Mouse (Mus musculus) forebrain, embryonic 12.5 days (tissue): ENCODE data around the gene Lpo. TPM values are rescaled to one million over a fixed set of nuclear protein-coding genes. Genes with fewer than 3 reads are reported as not detected.

ENCODE experiments used
- ATAC-seq: fragments of 200-750 bp; cut with Nextera tagmentation; 2 replicates; pipeline ENCODE4 v1.8.0; 2017; ENCODE audit warnings: moderate TSS enrichment; ENCODE audit not compliant: low FRiP score
- H3K27ac ChIP-seq: fragments of 300-500 bp; sonication (generic); 2 replicates; pipeline ENCODE4 v1.5.1; 2016; ENCODE audit warnings: mild to moderate bottlenecking
- H3K27me3 ChIP-seq: fragments of 300-500 bp; sonication (generic); 2 replicates; pipeline ENCODE4 v1.6.1; 2016; ENCODE audit warnings: mild to moderate bottlenecking
- H3K36me3 ChIP-seq: fragments of 300-500 bp; sonication (generic); replicated peaks from 2 replicates; pipeline ENCODE4 v1.6.1; 2016; ENCODE audit warnings: mild to moderate bottlenecking
- H3K4me1 ChIP-seq: fragments of 300-500 bp; sonication (generic); 2 replicates; pipeline ENCODE4 v1.6.1; 2016
- H3K4me2 ChIP-seq: fragments of 300-500 bp; sonication (generic); 2 replicates; pipeline ENCODE4 v1.6.1; 2016; ENCODE audit warnings: mild to moderate bottlenecking, moderate library complexity
- H3K4me3 ChIP-seq: fragments of 300-500 bp; sonication (generic); replicated peaks from 2 replicates; pipeline ENCODE4 v1.5.1; 2016; ENCODE audit warnings: mild to moderate bottlenecking
- H3K9ac ChIP-seq: fragments of 300-500 bp; sonication (generic); 2 replicates; pipeline ENCODE4 v1.6.1; 2016; ENCODE audit warnings: mild to moderate bottlenecking
- H3K9me3 ChIP-seq: fragments of 300-500 bp; sonication (generic); 2 replicates; pipeline ENCODE4 v1.6.1; 2016
- WGBS: fragments of 180-500 bp; shearing (Covaris S2); methylation state at CpG from one replicate; pipeline ENCODE4 v1.1.7; 2016; 5-methylcytosine and 5-hydroxymethylcytosine counted together
- polyA plus RNA-seq: library from polyadenylated mRNA; unstranded; fragments of >200 nt; fragmentation: Nextera tagmentation; extraction: Ambion mirVana; gene quantifications from 2 replicates; pipeline ENCODE4 v1.2.1, GENCODE M21; 2016

Lpo gene
- polyA plus RNA-seq, 1 experiment from 2014 or later: 0.33 TPM

GRCm38 (mm10) chr11:87801711-87802275 is 26.3 kb downstream of the Lpo start:
- ATAC-seq: no peak
- H3K4me1 ChIP-seq: no peaks in the 10 kb centered on the region
- no peak overlapping the region for H3K4me2 ChIP-seq
- no peak overlapping the region for H3K4me3 ChIP-seq
- no peaks in the 10 kb centered on the region for H3K9me3 ChIP-seq
- WGBS: 85% methylated on average over 22 of the region's 22 CpGs
- no peak overlapping the region for H3K9ac ChIP-seq
- H3K36me3 ChIP-seq: no peaks in the 10 kb centered on the region
- peaks cover 2% of the 10 kb centered on the region; the same call in 1 of the 2 replicates for H3K27me3 ChIP-seq
- no peak overlapping the region for H3K27ac ChIP-seq

- 70% methylated on average over 3 of the region's 3 CpGs for WGBS
- no peak for ATAC-seq
Observed at GRCm38 (mm10) chr11:87793460-87793859, 34.6 kb downstream of the Lpo start, which contains the start of gene Mpo. Mpo (plus strand) TSS chr11:87793581.

GRCm38 (mm10) chr11:87790088-87790487 is 38.0 kb downstream of the Lpo start:
- 90% methylated on average over 6 of the region's 6 CpGs for WGBS

More at GRCm38 (mm10) chr11:87793460-87793859, 34.6 kb downstream of the Lpo start, which contains the start of gene Mpo:
- Histone ChIP-seq H3K4me1 (no peaks in the 10 kb centered on the region), H3K4me2 (no peak within 1 kb of the TSS), H3K27ac (no peak within 1 kb of the TSS), H3K9me3 (no peaks in the 10 kb centered on the region), H3K36me3 (no peaks in the 10 kb centered on the region), H3K9ac (no peak within 1 kb of the TSS), H3K27me3 (peaks cover 3% of the 10 kb centered on the region; the same call in 1 of the 2 replicates), H3K4me3 (no peak within 1 kb of the TSS)

GRCm38 (mm10) chr11:87780130-87780529 is 48.0 kb downstream of the Lpo start:
- H3K4me1 ChIP-seq: peaks cover 19% of the 10 kb centered on the region
- H3K27ac ChIP-seq: no peak overlapping the region
- H3K4me2 ChIP-seq: no peak overlapping the region
- H3K36me3 ChIP-seq: peaks cover 30% of the 10 kb centered on the region
- ATAC-seq: no peak
- no peaks in the 10 kb centered on the region for H3K9me3 ChIP-seq
- H3K9ac ChIP-seq: no peak overlapping the region
- peaks cover 9% of the 10 kb centered on the region; the same call in 1 of the 2 replicates for H3K27me3 ChIP-seq
- 85% methylated on average over 8 of the region's 8 CpGs for WGBS
- no peak overlapping the region for H3K4me3 ChIP-seq

More at GRCm38 (mm10) chr11:87790088-87790487, 38.0 kb downstream of the Lpo start:
- Histone ChIP-seq H3K9ac (no peak overlapping the region), H3K27ac (no peak overlapping the region), H3K9me3 (no peaks in the 10 kb centered on the region), H3K36me3 (0 out of 2 replicates have a peak, but pooled peaks cover under 1% of the 10 kb centered on the region), H3K4me2 (no peak overlapping the region), H3K4me3 (no peak overlapping the region), H3K27me3 (peaks cover 3% of the 10 kb centered on the region; the same call in 1 of the 2 replicates), H3K4me1 (no peaks in the 10 kb centered on the region)
- no peak for ATAC-seq

- Histone ChIP-seq H3K27me3 (peaks cover 9% of the 10 kb centered on the region; the same call in 1 of the 2 replicates), H3K4me1 (peaks cover 19% of the 10 kb centered on the region), H3K9ac (no peak overlapping the region), H3K4me3 (no peak overlapping the region), H3K27ac (no peak overlapping the region), H3K36me3 (peaks cover 28% of the 10 kb centered on the region), H3K4me2 (no peak overlapping the region), H3K9me3 (no peaks in the 10 kb centered on the region)
- WGBS: 91% methylated on average over 4 of the region's 4 CpGs
- ATAC-seq: no peak
Observed at GRCm38 (mm10) chr11:87779392-87779791, 48.7 kb downstream of the Lpo start.

GRCm38 (mm10) chr11:87778915-87779314 is 49.2 kb downstream of the Lpo start:
- Histone ChIP-seq H3K9me3 (no peaks in the 10 kb centered on the region), H3K27me3 (peaks cover 9% of the 10 kb centered on the region; the same call in 1 of the 2 replicates), H3K4me1 (peaks cover 19% of the 10 kb centered on the region), H3K4me3 (0 out of 2 replicates have a peak overlapping the region, but pooled peaks have one; percentile 34), H3K9ac (peak overlapping the region; percentile 50; the same call in 1 of the 2 replicates), H3K36me3 (peaks cover 28% of the 10 kb centered on the region), H3K4me2 (peak overlapping the region; percentile 57), H3K27ac (no peak overlapping the region)
- WGBS: 40% methylated on average over 12 of the region's 12 CpGs
- peak; percentile 31; the same call in 1 of the 2 replicates for ATAC-seq

- peak; percentile 86 for ATAC-seq
- Histone ChIP-seq H3K9ac (peak overlapping the region; percentile 50), H3K27me3 (peaks cover 9% of the 10 kb centered on the region; the same call in 1 of the 2 replicates), H3K36me3 (peaks cover 28% of the 10 kb centered on the region), H3K9me3 (no peaks in the 10 kb centered on the region), H3K4me3 (peak overlapping the region; percentile 34), H3K27ac (peak overlapping the region; percentile 26; the same call in 1 of the 2 replicates), H3K4me2 (peak overlapping the region; percentile 57), H3K4me1 (peaks cover 19% of the 10 kb centered on the region)
- 12% methylated on average over 32 of the region's 32 CpGs for WGBS
Observed at GRCm38 (mm10) chr11:87778100-87778765, 49.9 kb downstream of the Lpo start.

GRCm38 (mm10) chr11:87772354-87772753 is 55.7 kb downstream of the Lpo start:
- whole genome bisulfite sequencing: 92% methylated on average over 3 of the region's 3 CpGs
- Histone ChIP-seq H3K4me3 (no peak overlapping the region), H3K36me3 (peaks cover 42% of the 10 kb centered on the region; the same call in 1 of the 2 replicates), H3K4me1 (peaks cover under 1% of the 10 kb centered on the region; the same call in 1 of the 2 replicates), H3K9ac (no peak overlapping the region), H3K9me3 (no peaks in the 10 kb centered on the region), H3K4me2 (no peak overlapping the region), H3K27me3 (peaks cover 5% of the 10 kb centered on the region; the same call in 1 of the 2 replicates), H3K27ac (no peak overlapping the region)
- ATAC-seq: no peak

GRCm38 (mm10) chr11:87770989-87771388 is 57.1 kb downstream of the Lpo start:
- Histone ChIP-seq H3K27me3 (peaks cover 4% of the 10 kb centered on the region; the same call in 1 of the 2 replicates), H3K4me3 (no peak overlapping the region), H3K4me1 (no peaks in the 10 kb centered on the region), H3K9ac (no peak overlapping the region), H3K9me3 (no peaks in the 10 kb centered on the region), H3K36me3 (peaks cover 34% of the 10 kb centered on the region; the same call in 1 of the 2 replicates), H3K27ac (no peak overlapping the region), H3K4me2 (no peak overlapping the region)
- no peak for ATAC-seq
- WGBS: 67% methylated on average over 3 of the region's 3 CpGs

GRCm38 (mm10) chr11:87768745-87769144 is 59.3 kb downstream of the Lpo start:
- H3K27ac ChIP-seq: no peak overlapping the region
- no peak overlapping the region for H3K4me2 ChIP-seq
- no peak overlapping the region for H3K9ac ChIP-seq
- no peaks in the 10 kb centered on the region for H3K9me3 ChIP-seq
- 90% methylated on average over 4 of the region's 4 CpGs for WGBS
- H3K27me3 ChIP-seq: peaks cover 18% of the 10 kb centered on the region
- H3K36me3 ChIP-seq: peaks cover 21% of the 10 kb centered on the region; the same call in 1 of the 2 replicates
- H3K4me3 ChIP-seq: no peak overlapping the region
- ATAC-seq: no peak
- H3K4me1 ChIP-seq: peaks cover 18% of the 10 kb centered on the region

- peaks cover 59% of the 10 kb centered on the region for H3K4me1 ChIP-seq
- peak overlapping the region; percentile 98 for H3K4me2 ChIP-seq
- peak overlapping the region; percentile 71 for H3K27ac ChIP-seq
- no peaks in the 10 kb centered on the region for H3K9me3 ChIP-seq
- ATAC-seq: peak; percentile 30
- peak overlapping the region; percentile 82 for H3K9ac ChIP-seq
- under 1% methylated on average over 64 of the region's 65 CpGs for WGBS
- H3K4me3 ChIP-seq: peak overlapping the region; percentile 67
- peaks cover 6% of the 10 kb centered on the region; the same call in 1 of the 2 replicates for H3K36me3 ChIP-seq
- H3K27me3 ChIP-seq: peaks cover 55% of the 10 kb centered on the region
Observed at GRCm38 (mm10) chr11:87763988-87764876, 63.9 kb downstream of the Lpo start.
